Mouse (Mus musculus) liver, postnatal 0 days (tissue): ENCODE data around the gene Mlkl.

Experiments used
- CTCF ChIP-seq: sonication (generic); IDR thresholded peaks from 2 replicates; pipeline ENCODE4 v1.5.1; 2016; ENCODE audit warnings: antibody characterized with exemption, low read depth
- EP300 ChIP-seq: IDR thresholded peaks from 2 replicates; pipeline ENCODE4 v1.6.1; 2016; ENCODE audit warnings: antibody characterized with exemption, low read depth, mild to moderate bottlenecking

DNA sequence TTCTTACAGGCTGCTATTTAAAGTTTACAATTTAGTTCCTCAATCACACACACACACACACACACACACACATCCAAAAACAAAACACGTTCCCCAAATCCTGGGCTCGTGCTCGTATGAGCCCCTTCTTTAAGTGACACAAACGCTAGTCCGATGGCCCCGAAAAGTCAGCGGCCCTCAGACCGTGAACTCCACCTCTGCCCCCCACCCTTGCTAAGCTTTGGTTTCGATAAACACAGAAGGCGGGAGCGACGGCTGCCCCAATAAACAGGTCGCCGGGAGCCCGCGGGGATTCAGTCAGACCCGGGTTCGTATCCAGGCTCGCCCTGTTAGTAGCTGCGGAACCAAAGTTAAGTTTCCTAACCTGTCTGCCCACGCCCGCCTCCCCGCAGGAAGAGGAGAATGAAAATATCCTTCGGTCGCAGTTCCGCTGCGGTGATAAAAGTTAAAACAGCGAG is 38.6 kb downstream of the Mlkl start:
- no peak for TF ChIP-seq CTCF
- TF ChIP-seq EP300, result no peak
